Mouse (Mus musculus) testis, adult 2 months (tissue): Measurements from ENCODE around the gene Zfp654.

Source experiments
- CTCF ChIP-seq: fragments of 200-500 bp; IDR thresholded peaks from 2 replicates; pipeline ENCODE4 v1.5.1; 2012; ENCODE audit warnings: low read depth, mild to moderate bottlenecking, inconsistent platforms, low read length, moderate library complexity; ENCODE audit not compliant: control insufficient read depth, insufficient read depth, insufficient replicate concordance
- POLR2A ChIP-seq: fragments of 200-500 bp; IDR thresholded peaks from 2 replicates; pipeline ENCODE4 v1.6.1; 2012; ENCODE audit warnings: low read depth, mild to moderate bottlenecking, inconsistent platforms, low read length, moderate library complexity; ENCODE audit not compliant: control insufficient read depth

GRCm38 (mm10) chr16:64884420-64884838 is 33.0 kb upstream of the Zfp654 start:
- TF ChIP-seq CTCF (no peak), POLR2A (no peak)
